Mouse (Mus musculus) embryonic facial prominence, embryonic 11.5 days (tissue): ENCODE data around the gene Uggt2. TPM values are rescaled to one million over a fixed set of nuclear protein-coding genes. Genes with fewer than 3 reads are reported as not detected.
"Not testable (repeated sequence)": the region's sequence is repeated elsewhere in the genome, so short reads cannot be mapped to it uniquely, and the experiment has no call there.

Source experiments
- ATAC-seq: fragments of 200-750 bp; cut with Nextera tagmentation; replicated peaks from 2 replicates; pipeline ENCODE4 v1.8.0; 2017; ENCODE audit warnings: low read depth; ENCODE audit not compliant: insufficient number of reproducible peaks, low FRiP score, low TSS enrichment
- DNase-seq: peaks from one replicate; pipeline ENCODE4 v3.0.0-alpha.2; 2015; ENCODE audit warnings: low spot score
- H3K27ac ChIP-seq: fragments of 300-500 bp; sonication (generic); replicated peaks from 2 replicates; pipeline ENCODE4 v1.5.1; 2014; ENCODE audit warnings: mild to moderate bottlenecking, low read depth, low read length, control low read depth
- H3K27me3 ChIP-seq: fragments of 300-500 bp; sonication (generic); 2 replicates; pipeline ENCODE4 v1.6.1; 2014; ENCODE audit warnings: mild to moderate bottlenecking, low read length, moderate library complexity, mixed read lengths; ENCODE audit not compliant: control insufficient read depth, insufficient read depth
- H3K36me3 ChIP-seq: fragments of 300-500 bp; sonication (generic); replicated peaks from 2 replicates; pipeline ENCODE4 v1.6.1; 2014; ENCODE audit warnings: low read depth, mild to moderate bottlenecking, low read length, moderate library complexity, mixed read lengths; ENCODE audit not compliant: control insufficient read depth, insufficient read depth
- H3K4me1 ChIP-seq: fragments of 300-500 bp; sonication (generic); 2 replicates; pipeline ENCODE4 v1.6.1; 2014; ENCODE audit warnings: low read length, mixed read lengths; ENCODE audit not compliant: control insufficient read depth, insufficient read depth
- H3K4me2 ChIP-seq: fragments of 300-500 bp; sonication (generic); 2 replicates; pipeline ENCODE4 v1.6.1; 2014; ENCODE audit warnings: low read depth, mild to moderate bottlenecking, control low read depth, low read length, moderate library complexity
- H3K4me3 ChIP-seq: fragments of 300-500 bp; sonication (generic); 2 replicates; pipeline ENCODE4 v1.5.1; 2014; ENCODE audit warnings: low read depth, low read length, control low read depth
- H3K9ac ChIP-seq: fragments of 300-500 bp; sonication (generic); replicated peaks from 2 replicates; pipeline ENCODE4 v1.6.1; 2014; ENCODE audit warnings: mild to moderate bottlenecking, control low read depth, low read length
- H3K9me3 ChIP-seq: fragments of 300-500 bp; sonication (generic); replicated peaks from 2 replicates; pipeline ENCODE4 v1.6.1; 2016; ENCODE audit warnings: mild to moderate bottlenecking, low read length, inconsistent platforms, mixed read lengths; ENCODE audit not compliant: control insufficient read depth
- WGBS: fragments of 180-500 bp; shearing (Covaris S2); extraction: QIAGEN DNeasy Blood & Tissue Kit; methylation state at CpG from one replicate; pipeline ENCODE4 v1.1.7; 2014; 5-methylcytosine and 5-hydroxymethylcytosine counted together
- polyA plus RNA-seq: library from polyadenylated mRNA; unstranded; fragments of >200 nt; fragmentation: Nextera tagmentation; extraction: Ambion mirVana; gene quantifications from 2 replicates; pipeline ENCODE4 v1.2.1, GENCODE M21; 2014

Uggt2 gene
- polyA plus RNA-seq, 1 experiment from 2014 or later, result 15.6 TPM

DNA sequence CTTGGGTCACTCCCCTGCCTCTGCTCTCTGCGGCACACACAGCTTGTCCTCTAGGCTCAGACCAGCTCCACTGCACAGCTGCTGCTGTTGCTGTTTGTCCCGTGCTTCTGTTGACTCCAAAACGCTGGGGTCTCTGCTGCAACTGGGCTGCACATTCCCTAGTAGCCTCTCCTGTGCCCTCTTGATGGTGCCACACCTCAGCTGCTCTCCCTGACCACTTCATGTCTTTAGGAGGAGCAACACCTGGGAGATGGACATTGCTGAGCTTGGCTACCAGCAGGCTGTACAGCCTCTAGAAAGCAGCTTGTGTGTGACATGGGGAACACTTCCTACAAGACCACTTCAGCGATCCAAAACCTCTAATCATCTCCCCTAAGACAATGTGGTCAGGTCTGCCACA is 115.1 kb downstream of the Uggt2 start:
- H3K4me1 ChIP-seq, result no peaks in the 10 kb centered on the region
- H3K27me3 ChIP-seq, result no peaks in the 10 kb centered on the region
- H3K27ac ChIP-seq, result no peak overlapping the region
- ATAC-seq (no peak), DNase-seq (no peak)
- 87% methylated on average over 4 of the region's 4 CpGs for WGBS
- no peak overlapping the region for H3K9ac ChIP-seq
- no peak overlapping the region for H3K4me2 ChIP-seq
- no peaks in the 10 kb centered on the region for H3K9me3 ChIP-seq
- no peaks in the 10 kb centered on the region for H3K36me3 ChIP-seq
- H3K4me3 ChIP-seq, result no peak overlapping the region

- Histone ChIP-seq H3K27me3 (no peaks in the 10 kb centered on the region), H3K9me3 (no peaks in the 10 kb centered on the region), H3K9ac (no peak overlapping the region), H3K36me3 (no peaks in the 10 kb centered on the region), H3K4me2 (no peak overlapping the region), H3K4me1 (no peaks in the 10 kb centered on the region), H3K27ac (no peak overlapping the region), H3K4me3 (no peak overlapping the region)
- no peak for ATAC-seq
- no peak for DNase-seq
Observed at GRCm38 (mm10) chr14:118983396-118983795, 115.8 kb downstream of the Uggt2 start.

- DNase-seq, ATAC-seq, H3K4me3 ChIP-seq, H3K4me2 ChIP-seq, H3K4me1 ChIP-seq, H3K27me3 ChIP-seq, H3K9me3 ChIP-seq, H3K36me3 ChIP-seq, H3K27ac ChIP-seq, H3K9ac ChIP-seq: not testable (repeated sequence)
- 76% methylated on average over 6 of the region's 11 CpGs for WGBS
Observed at GRCm38 (mm10) chr14:118982429-118983045, 116.7 kb downstream of the Uggt2 start.

DNA sequence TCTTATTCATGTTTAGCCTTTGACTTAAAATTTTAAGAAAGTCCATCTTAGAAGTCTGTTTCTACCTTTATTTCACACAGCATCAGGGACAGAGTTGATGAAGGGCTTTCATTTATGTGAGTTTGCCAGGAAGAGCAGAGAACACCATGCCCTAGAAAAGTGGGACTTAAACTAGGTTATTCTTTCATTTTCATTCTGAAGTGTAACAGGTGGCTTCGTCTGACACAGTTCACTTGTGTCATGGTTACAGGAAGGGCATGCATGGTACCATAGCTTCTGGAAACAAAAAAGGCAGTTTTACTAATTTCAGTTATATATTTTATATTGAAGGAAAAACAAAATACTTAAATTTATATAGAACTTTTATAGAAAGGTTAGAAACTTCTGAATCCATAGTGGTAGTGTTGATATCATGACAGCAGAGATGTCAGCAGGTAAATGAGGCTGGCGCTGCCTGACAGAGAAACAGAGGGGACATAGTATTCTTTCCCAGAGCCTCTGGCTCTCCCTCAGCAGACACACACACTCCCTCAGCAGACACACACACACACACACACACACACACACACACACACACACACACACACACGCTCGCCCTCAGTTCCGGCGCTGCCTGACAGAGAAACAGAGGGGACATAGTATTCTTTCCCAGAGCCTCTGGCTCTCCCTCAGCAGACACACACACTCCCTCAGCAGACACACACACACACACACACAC is 117.4 kb downstream of the Uggt2 start:
- H3K4me1 ChIP-seq, H3K4me3 ChIP-seq, H3K36me3 ChIP-seq, ATAC-seq, H3K9ac ChIP-seq, H3K9me3 ChIP-seq, H3K4me2 ChIP-seq, H3K27ac ChIP-seq, H3K27me3 ChIP-seq, DNase-seq: not testable (repeated sequence)
- WGBS, result 76% methylated on average over 4 of the region's 6 CpGs

GRCm38 (mm10) chr14:118980890-118981289 is 118.3 kb downstream of the Uggt2 start:
- 87% methylated on average over 8 of the region's 8 CpGs for WGBS
- no peaks in the 10 kb centered on the region; the same call in 1 of the 2 replicates for H3K36me3 ChIP-seq
- DNase-seq, result no peak

GRCm38 (mm10) chr14:118980358-118980757 is 118.9 kb downstream of the Uggt2 start:
- no peak overlapping the region for H3K4me2 ChIP-seq
- no peaks in the 10 kb centered on the region for H3K9me3 ChIP-seq
- WGBS, result 79% methylated on average over 5 of the region's 5 CpGs
- H3K4me1 ChIP-seq, result no peaks in the 10 kb centered on the region
- DNase-seq (no peak), ATAC-seq (no peak)
- H3K4me3 ChIP-seq, result no peak overlapping the region
- no peak overlapping the region for H3K27ac ChIP-seq
- H3K27me3 ChIP-seq, result no peaks in the 10 kb centered on the region
- H3K36me3 ChIP-seq, result no peaks in the 10 kb centered on the region; the same call in 1 of the 2 replicates
- no peak overlapping the region for H3K9ac ChIP-seq

More at GRCm38 (mm10) chr14:118980890-118981289, 118.3 kb downstream of the Uggt2 start:
- Histone ChIP-seq H3K9me3 (no peaks in the 10 kb centered on the region), H3K9ac (no peak overlapping the region), H3K27ac (no peak overlapping the region), H3K4me3 (no peak overlapping the region), H3K4me1 (no peaks in the 10 kb centered on the region), H3K27me3 (no peaks in the 10 kb centered on the region), H3K4me2 (no peak overlapping the region)
- no peak for ATAC-seq

DNA sequence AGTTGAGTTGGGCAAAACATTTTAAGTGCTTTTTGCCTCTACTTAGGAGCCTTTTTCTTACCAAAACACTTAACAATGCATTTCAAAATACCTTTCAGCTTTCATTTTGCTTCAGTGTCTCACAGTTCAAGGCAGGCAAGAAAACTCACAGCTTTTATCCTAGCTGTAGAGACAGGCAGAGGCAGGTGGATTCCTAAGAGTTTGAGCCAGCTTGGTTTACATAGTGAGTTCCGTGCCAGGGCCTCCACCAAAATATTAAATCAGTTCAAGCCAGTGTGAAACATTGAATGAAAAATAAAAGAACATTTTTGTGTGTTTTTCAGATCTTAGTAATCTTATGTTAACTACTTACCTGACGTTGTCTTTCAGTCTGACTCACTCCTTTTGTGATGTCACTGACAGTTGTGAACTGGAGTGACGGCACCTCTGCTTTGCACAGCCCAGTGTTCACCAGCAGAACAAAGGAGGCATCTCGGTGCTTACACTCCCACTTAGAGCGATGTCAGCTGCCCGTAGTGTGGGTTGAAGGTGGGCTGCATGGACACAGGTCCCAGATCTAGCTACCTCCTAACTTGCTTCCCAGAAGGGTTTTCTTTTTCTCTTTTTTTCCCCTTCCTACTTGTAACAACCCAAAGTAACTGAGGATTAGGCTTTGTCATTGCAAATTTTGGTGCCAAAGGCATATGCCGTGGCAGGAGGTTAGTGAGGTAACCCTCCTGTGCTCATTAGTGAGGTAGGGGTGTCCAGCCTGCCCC is 119.5 kb downstream of the Uggt2 start:
- 86% methylated on average over 7 of the region's 7 CpGs for WGBS
- Histone ChIP-seq H3K4me2 (no peak overlapping the region), H3K4me1 (no peaks in the 10 kb centered on the region), H3K4me3 (no peak overlapping the region), H3K27ac (no peak overlapping the region), H3K27me3 (no peaks in the 10 kb centered on the region), H3K9me3 (no peaks in the 10 kb centered on the region), H3K9ac (no peak overlapping the region), H3K36me3 (no peaks in the 10 kb centered on the region; the same call in 1 of the 2 replicates)
- ATAC-seq, result no peak
- no peak for DNase-seq
